Comparison of ENCODE assay signal across 25 mouse cellular contexts in the genomic region with DNA sequence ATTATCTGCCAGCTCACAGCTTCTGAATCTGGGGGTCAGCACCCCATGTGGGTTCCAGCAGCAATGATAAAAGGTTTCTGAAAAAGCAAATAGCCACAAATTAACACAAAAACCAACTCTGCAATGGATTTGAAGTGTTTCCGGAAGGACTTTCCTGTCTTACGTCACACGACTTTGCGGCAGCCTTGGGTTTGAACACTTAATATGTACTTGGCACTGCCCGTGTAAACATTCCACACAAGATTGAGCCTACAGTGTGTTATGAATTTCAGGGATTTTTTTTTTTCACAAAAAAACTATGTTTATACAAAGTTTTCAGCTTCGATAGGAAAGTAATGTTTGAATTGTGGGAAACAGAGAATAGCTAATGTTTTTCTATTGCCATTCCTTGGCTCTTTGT. TPM values are rescaled to one million over a fixed set of nuclear protein-coding genes. Genes with fewer than 3 reads are reported as not detected.
DNase-seq lines count a peak whose midpoint lies in the region; ATAC-seq and TF ChIP-seq lines count a peak whose summit lies in the region.
"Had no signal": no experiment of that assay in that cellular context is flagged by ENCODE, and none has a peak within 500 bp of the region (broad histone marks: within the 10 kb centered on the region; RNA-seq: fewer than 3 reads in every experiment).

No protein-coding gene starts in this region.

- H3K36me3 ChIP-seq in lung, embryonic 14.5 days (ENCODE audit: insufficient read depth) = no peaks in the 10 kb centered on the region
- H3K36me3 ChIP-seq in hindbrain, embryonic 16.5 days (ENCODE audit: control insufficient read depth, insufficient read depth, low read length) = no peaks in the 10 kb centered on the region
- H3K36me3 ChIP-seq: embryonic facial prominence, embryonic 12.5 days; embryonic facial prominence, embryonic 15.5 days; forebrain, embryonic 12.5 days; forebrain, embryonic 15.5 days; hindbrain, embryonic 10.5 days; hindbrain, embryonic 13.5 days had no signal

- ATAC-seq in lung, embryonic 14.5 days (ENCODE audit: insufficient read depth) = no peak
- no peak for ATAC-seq in hindbrain, embryonic 16.5 days
- ATAC-seq: activated CD4-positive, CD25-positive, alpha-beta regulatory T cell, adult 4 months; CD4-positive, CD25-positive, alpha-beta regulatory T cell, adult 4 months; forebrain, embryonic 15.5 days; hindbrain, postnatal 0 days; inflammation-experienced regulatory T-cells, adult 6 months had no signal

- H3K4me3 ChIP-seq in lung, embryonic 14.5 days (ENCODE audit: low read depth, low read length) = no peak overlapping the region
- H3K4me3 ChIP-seq in hindbrain, embryonic 16.5 days (ENCODE audit: low read length) = no peak overlapping the region
- H3K4me3 ChIP-seq: embryonic facial prominence, embryonic 12.5 days; embryonic facial prominence, embryonic 15.5 days; forebrain, embryonic 12.5 days; forebrain, embryonic 15.5 days; hindbrain, embryonic 10.5 days; hindbrain, embryonic 13.5 days had no signal

- no peak overlapping the region for H3K4me2 ChIP-seq in lung, embryonic 14.5 days
- no peak overlapping the region for H3K4me2 ChIP-seq in hindbrain, embryonic 16.5 days (ENCODE audit: low read length)
- H3K4me2 ChIP-seq: embryonic facial prominence, embryonic 12.5 days; embryonic facial prominence, embryonic 15.5 days; forebrain, embryonic 12.5 days; forebrain, embryonic 15.5 days; heart, embryonic 11.5 days; hindbrain, embryonic 13.5 days had no signal

- DNase-seq in lung, embryonic 14.5 days = peak; percentile 58
- DNase-seq in lung, postnatal 10 days = no peak
- peak; percentile 16 for DNase-seq in lung, postnatal 36 days
- DNase-seq in lung, postnatal 25 days (ENCODE audit: low spot score) = no peak
- DNase-seq in adipocyte (ENCODE audit: low spot score) = peak; percentile 19
- DNase-seq: adrenal gland, postnatal 10 days; adrenal gland, postnatal 36 days; cerebellum, adult 18-20 months; cerebellum, adult 9-11 months; cerebellum, postnatal 25 days; gastrocnemius, postnatal 10 days; gastrocnemius, postnatal 36 days had no signal

- H3K27me3 ChIP-seq in lung, embryonic 14.5 days (ENCODE audit: insufficient read depth, low read length) = no peaks in the 10 kb centered on the region
- no peaks in the 10 kb centered on the region for H3K27me3 ChIP-seq in hindbrain, embryonic 16.5 days (replicated peaks; ENCODE audit: control insufficient read depth, insufficient read depth, low read length)
- H3K27me3 ChIP-seq: embryonic facial prominence, embryonic 12.5 days; embryonic facial prominence, embryonic 15.5 days; forebrain, embryonic 12.5 days; forebrain, embryonic 15.5 days; hindbrain, embryonic 13.5 days had no signal

- H3K27ac ChIP-seq in lung, embryonic 14.5 days (ENCODE audit: low read depth) = no peak overlapping the region
- H3K27ac ChIP-seq in hindbrain, embryonic 16.5 days (ENCODE audit: low read depth, low read length) = no peak overlapping the region
- H3K27ac ChIP-seq: embryonic facial prominence, embryonic 12.5 days; embryonic facial prominence, embryonic 15.5 days; forebrain, embryonic 12.5 days; forebrain, embryonic 15.5 days; hindbrain, embryonic 10.5 days; hindbrain, embryonic 13.5 days; hindbrain, postnatal 0 days had no signal

- no peaks in the 10 kb centered on the region for H3K4me1 ChIP-seq in lung, embryonic 14.5 days (ENCODE audit: insufficient read depth)
- no peaks in the 10 kb centered on the region for H3K4me1 ChIP-seq in hindbrain, embryonic 16.5 days (ENCODE audit: control insufficient read depth, insufficient read depth, low read depth, low read length)
- H3K4me1 ChIP-seq: embryonic facial prominence, embryonic 12.5 days; embryonic facial prominence, embryonic 15.5 days; forebrain, embryonic 12.5 days; forebrain, embryonic 15.5 days; hindbrain, embryonic 10.5 days; hindbrain, embryonic 13.5 days had no signal

- H3K9me3 ChIP-seq in lung, embryonic 14.5 days (ENCODE audit: low read depth, low read length) = no peaks in the 10 kb centered on the region
- no peaks in the 10 kb centered on the region for H3K9me3 ChIP-seq in hindbrain, embryonic 16.5 days (ENCODE audit: control insufficient read depth, low read length)
- H3K9me3 ChIP-seq: embryonic facial prominence, embryonic 12.5 days; embryonic facial prominence, embryonic 15.5 days; forebrain, embryonic 12.5 days; forebrain, embryonic 15.5 days; hindbrain, embryonic 10.5 days; hindbrain, embryonic 13.5 days had no signal

- WGBS in lung, embryonic 14.5 days = 54% methylated on average over 6 of the region's 6 CpGs
- 89% methylated on average over 6 of the region's 6 CpGs for WGBS in hindbrain, embryonic 16.5 days

- no peak for TF ChIP-seq CTCF in lung, embryonic 14.5 days (IDR thresholded peaks at IDR 0.05; ENCODE audit: low read depth)

- H3K9ac ChIP-seq in lung, embryonic 14.5 days = no peak overlapping the region
- H3K9ac ChIP-seq in hindbrain, embryonic 16.5 days (ENCODE audit: low read depth, low read length) = no peak overlapping the region
- H3K9ac ChIP-seq: embryonic facial prominence, embryonic 12.5 days; embryonic facial prominence, embryonic 15.5 days; forebrain, embryonic 12.5 days; forebrain, embryonic 15.5 days; hindbrain, embryonic 13.5 days had no signal

RNA-seq across cellular contexts. Expression of a gene that starts 7.4 kb away (rescaled TPM):
- not detected in 2 replicates for polyA plus RNA-seq in lung, embryonic 14.5 days (2014; fragmentation: Nextera tagmentation; extraction: Ambion mirVana)
- 0.81 and 2.9 TPM in 2 replicates for polyA plus RNA-seq in hindbrain, embryonic 16.5 days (2015; fragmentation: Nextera tagmentation; extraction: Ambion mirVana)
- polyA plus RNA-seq: C2C12; heart, embryonic 11.5 days had no signal

Comparison
In these comparisons a context has a peak if more than half of its experiments do, and no peak if none do; other contexts are left out.
1. DNase-seq: peak in lung, embryonic 14.5 days (single experiment), lung, postnatal 36 days (single experiment) and adipocyte (single experiment); none in lung, postnatal 10 days (single experiment) and lung, postnatal 25 days (single experiment).